In genomic region chr19:58738111-58738510, GRCm38 (mm10) we compare ENCODE assay signal across 27 mouse cellular contexts. TPM values are rescaled to one million over a fixed set of nuclear protein-coding genes. Genes with fewer than 3 reads are reported as not detected.
"Had no signal": no experiment of that assay in that cellular context is flagged by ENCODE, and none has a peak within 500 bp of the region (broad histone marks: within the 10 kb centered on the region; RNA-seq: fewer than 3 reads in every experiment).

No protein-coding gene starts in this region.

- H3K4me1 ChIP-seq: intestine, embryonic 15.5 days; limb, embryonic 12.5 days; limb, embryonic 15.5 days; liver, embryonic 12.5 days; liver, embryonic 15.5 days had no signal

- H3K27ac ChIP-seq: intestine, embryonic 15.5 days; limb, embryonic 12.5 days; limb, embryonic 15.5 days; liver, embryonic 12.5 days; liver, embryonic 15.5 days had no signal

- H3K4me3 ChIP-seq: intestine, embryonic 15.5 days; limb, embryonic 12.5 days; limb, embryonic 15.5 days; liver, embryonic 12.5 days; liver, embryonic 15.5 days had no signal

- H3K4me2 ChIP-seq: intestine, embryonic 15.5 days; limb, embryonic 12.5 days; limb, embryonic 15.5 days; liver, embryonic 12.5 days; liver, embryonic 15.5 days; midbrain, embryonic 11.5 days had no signal

- H3K9ac ChIP-seq: intestine, embryonic 15.5 days; limb, embryonic 12.5 days; limb, embryonic 15.5 days; liver, embryonic 12.5 days; liver, embryonic 15.5 days had no signal

- H3K9me3 ChIP-seq: intestine, embryonic 15.5 days; limb, embryonic 12.5 days; limb, embryonic 15.5 days; liver, embryonic 12.5 days; liver, embryonic 15.5 days had no signal

- H3K27me3 ChIP-seq: intestine, embryonic 15.5 days; limb, embryonic 12.5 days; limb, embryonic 15.5 days; liver, embryonic 12.5 days; liver, embryonic 15.5 days had no signal

- ATAC-seq: intestine, embryonic 15.5 days; liver, embryonic 12.5 days had no signal

- DNase-seq: kidney, adult 18-20 months; kidney, postnatal 25 days; left cerebral cortex, postnatal 4 days; lung, adult 2 months; lung, postnatal 14 days; lung, postnatal 4 days; midbrain, embryonic 14.5 days; thymus, postnatal 25 days had no signal

- H3K36me3 ChIP-seq: intestine, embryonic 15.5 days; limb, embryonic 12.5 days; limb, embryonic 15.5 days; liver, embryonic 12.5 days; liver, embryonic 15.5 days had no signal

RNA-seq across cellular contexts. Expression of gene Pnliprp1, which starts 9.4 kb away (rescaled TPM):
- total RNA-seq: layer of hippocampus, adult 18-20 months; layer of hippocampus, postnatal 14 days; left cerebral cortex, adult 8-10 months; left cerebral cortex, postnatal 14 days; megakaryocyte progenitor cell, adult 5-6 weeks; megakaryocyte-erythroid progenitor cell, adult 5-6 weeks; midbrain, postnatal 0 days had no signal
- polyA plus RNA-seq: limb, embryonic 12.5 days; midbrain, embryonic 11.5 days; midbrain, embryonic 14.5 days; neural tube, embryonic 11.5 days; neural tube, embryonic 14.5 days had no signal

RNA-seq across cellular contexts. Expression of gene Pnliprp2, which starts 21.4 kb away (rescaled TPM):
- total RNA-seq: layer of hippocampus, postnatal 14 days; left cerebral cortex, adult 8-10 months; left cerebral cortex, postnatal 14 days; megakaryocyte progenitor cell, adult 5-6 weeks; megakaryocyte-erythroid progenitor cell, adult 5-6 weeks had no signal
- polyA plus RNA-seq: lung, adult 2 months; midbrain, embryonic 11.5 days; midbrain, embryonic 14.5 days; midbrain, postnatal 0 days; neural tube, embryonic 11.5 days; neural tube, embryonic 14.5 days had no signal

RNA-seq across cellular contexts. Expression of gene 1700019N19Rik, which starts 56.1 kb away (rescaled TPM):
- total RNA-seq: left cerebral cortex, postnatal 14 days; left cerebral cortex, postnatal 4 days; megakaryocyte progenitor cell, adult 5-6 weeks; megakaryocyte-erythroid progenitor cell, adult 5-6 weeks; midbrain, postnatal 0 days had no signal
- polyA plus RNA-seq: intestine, embryonic 15.5 days; limb, embryonic 12.5 days; limb, embryonic 15.5 days; liver, embryonic 15.5 days; lung, adult 2 months; lung, embryonic 16.5 days; midbrain, embryonic 11.5 days; midbrain, embryonic 14.5 days; midbrain, postnatal 0 days; neural tube, embryonic 11.5 days; neural tube, embryonic 14.5 days; small intestine, adult 2 months; spleen, adult 2 months; thymus, postnatal 0 days had no signal
